Mouse (Mus musculus) urinary bladder, adult 18-20 months (tissue): Measurements from ENCODE around the gene Muc2.

ENCODE experiments used
- DNase-seq, 2 experiments: peaks; one replicate each; pipeline ENCODE4 v3.0.0; 2022; ENCODE audit warnings: low spot score in 2 of 2, mixed read lengths in 2 of 2

Muc2 gene

DNA sequence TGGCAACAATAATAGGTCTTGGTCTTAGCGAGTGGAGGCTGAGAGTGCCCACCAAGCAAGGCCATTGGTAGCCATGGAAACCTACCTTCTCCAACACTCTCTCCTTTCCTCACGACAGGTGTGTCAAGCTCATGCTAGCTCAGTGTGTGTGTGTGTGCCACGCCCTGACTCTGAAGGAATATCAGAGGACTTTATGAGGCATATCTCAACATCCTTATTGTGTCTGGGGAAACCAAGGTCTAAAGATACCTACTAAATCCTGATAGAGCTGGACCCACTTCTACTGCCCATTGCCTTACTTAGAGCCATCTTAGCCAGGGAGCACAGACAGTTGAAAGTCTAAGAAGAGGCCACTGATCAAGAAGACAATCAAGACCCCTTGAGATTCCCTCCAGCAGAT, 80.4 kb downstream of the Muc2 start:
- no peak for DNase-seq

DNA sequence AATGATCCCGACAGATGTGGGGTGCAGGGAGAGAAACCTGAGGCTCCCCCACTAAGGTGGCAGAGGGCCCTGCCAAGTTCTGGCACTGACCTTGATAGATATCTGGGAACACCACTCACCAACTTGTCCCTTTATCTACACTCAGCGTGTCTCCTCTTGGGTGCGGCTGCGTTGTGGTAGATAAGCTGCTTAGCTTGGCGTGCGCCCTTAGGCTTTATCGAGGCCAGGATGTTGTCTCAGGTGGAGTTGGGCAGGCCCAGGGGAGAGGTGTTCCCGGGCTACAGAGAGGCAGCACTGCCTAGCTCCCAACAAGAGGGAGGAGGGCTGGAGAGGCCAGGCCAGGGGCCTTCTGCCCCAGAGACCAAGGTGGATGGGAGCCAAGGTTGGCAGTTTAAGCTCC, 80.8 kb downstream of the Muc2 start:
- no peak for DNase-seq

DNA sequence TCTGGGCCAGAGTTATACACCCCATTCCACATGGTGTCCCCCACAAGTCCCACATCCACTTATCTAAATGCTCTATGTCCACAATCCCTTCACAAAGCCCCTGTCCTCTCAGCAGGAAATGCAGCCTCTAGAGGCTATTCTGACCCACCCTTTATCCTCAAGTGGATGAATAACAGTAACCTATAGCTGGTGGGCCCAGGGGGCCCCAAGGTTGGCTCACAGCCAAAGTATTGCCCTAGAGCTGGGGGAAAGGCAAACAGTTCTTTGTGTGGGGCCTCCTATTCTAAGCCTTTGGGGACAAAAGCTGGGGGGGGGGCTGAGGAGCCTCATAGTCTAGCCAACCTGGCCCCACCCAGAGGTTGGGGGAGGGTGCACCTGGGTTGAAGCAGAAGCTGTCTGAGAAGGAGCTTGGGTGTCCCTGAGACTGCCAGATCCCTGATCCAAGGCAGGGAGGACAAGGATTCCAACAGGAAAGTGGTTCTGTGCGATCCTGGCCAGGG, 82.0 kb downstream of the Muc2 start:
- DNase-seq = no peak

DNA sequence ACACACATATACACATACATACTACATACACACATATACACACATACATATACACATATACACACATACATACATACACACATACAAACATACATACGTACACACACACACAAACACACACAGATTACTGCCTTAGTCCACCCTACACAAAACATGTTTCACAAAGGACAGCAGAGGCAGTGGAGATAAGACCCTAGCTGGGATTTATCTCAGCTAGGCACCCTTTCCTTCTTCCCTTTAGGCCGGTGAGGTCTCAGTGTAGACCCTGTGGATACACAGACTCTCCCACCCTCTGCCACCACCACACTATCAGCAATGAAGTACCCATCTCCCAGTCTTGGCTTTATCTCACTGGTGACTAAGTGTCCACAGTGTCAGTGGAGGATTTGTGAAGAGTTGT, 84.7 kb downstream of the Muc2 start:
- DNase-seq = no peak

DNA sequence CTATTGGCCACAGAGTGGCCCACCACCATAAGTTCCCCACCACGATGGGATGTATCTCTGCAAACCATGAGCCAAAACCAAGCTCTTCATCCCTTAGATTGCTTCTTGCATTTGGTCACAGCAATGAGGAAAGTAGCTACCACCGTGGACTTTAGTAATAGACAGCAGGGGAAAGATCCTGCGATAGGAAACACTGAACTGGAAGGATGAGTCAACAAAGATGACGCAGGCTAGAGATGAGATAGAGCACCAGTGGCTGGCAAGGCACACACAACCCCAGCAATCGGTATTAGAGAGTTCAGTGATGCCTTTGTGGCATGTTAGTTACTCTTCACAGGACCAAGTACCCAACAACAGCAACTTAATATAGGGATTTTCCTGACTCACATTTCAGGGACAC, 86.1 kb downstream of the Muc2 start:
- no peak for DNase-seq

DNA sequence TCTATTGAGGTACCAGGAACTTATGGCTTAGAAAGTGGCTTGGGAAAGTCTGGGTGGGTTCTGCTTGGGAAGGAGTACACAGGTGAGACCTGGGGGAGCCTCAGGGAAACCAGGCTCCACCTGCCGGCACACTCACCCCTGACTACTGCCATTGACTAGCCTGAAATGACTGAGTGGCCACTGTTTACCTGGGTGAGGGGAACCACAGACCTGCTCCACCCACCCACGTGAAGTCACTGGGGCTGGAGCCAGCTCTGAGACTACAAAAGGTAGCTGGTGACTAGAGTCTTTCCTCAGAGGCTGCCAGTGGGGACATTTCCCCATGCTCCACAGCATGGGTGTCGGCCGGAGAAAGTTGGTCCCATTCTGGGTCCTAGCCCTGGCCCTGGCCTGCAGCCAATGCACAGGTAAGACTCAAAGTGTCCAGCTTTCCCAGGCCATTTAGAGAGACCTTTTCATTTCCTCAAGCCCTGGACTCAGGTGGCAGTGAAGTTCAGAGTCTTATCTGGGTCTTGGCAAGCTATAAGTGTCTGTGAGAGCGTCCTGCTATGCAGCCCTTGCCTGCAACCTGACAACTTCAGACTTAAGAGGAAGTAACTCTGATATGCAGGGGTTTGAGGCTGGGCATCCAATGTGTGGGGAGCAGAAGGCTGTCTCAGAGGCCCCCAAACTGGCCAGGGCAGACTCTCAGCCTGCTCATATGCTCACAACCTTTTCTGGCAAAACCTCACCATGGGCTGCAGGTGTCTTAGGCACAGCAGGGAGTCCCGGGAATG, 98.7 kb downstream of the Muc2 start, which contains the start of gene Muc5ac:
Muc5ac (plus strand) TSS at position 296 of the 776 bp plus-strand sequence.
- no peak for DNase-seq

DNA sequence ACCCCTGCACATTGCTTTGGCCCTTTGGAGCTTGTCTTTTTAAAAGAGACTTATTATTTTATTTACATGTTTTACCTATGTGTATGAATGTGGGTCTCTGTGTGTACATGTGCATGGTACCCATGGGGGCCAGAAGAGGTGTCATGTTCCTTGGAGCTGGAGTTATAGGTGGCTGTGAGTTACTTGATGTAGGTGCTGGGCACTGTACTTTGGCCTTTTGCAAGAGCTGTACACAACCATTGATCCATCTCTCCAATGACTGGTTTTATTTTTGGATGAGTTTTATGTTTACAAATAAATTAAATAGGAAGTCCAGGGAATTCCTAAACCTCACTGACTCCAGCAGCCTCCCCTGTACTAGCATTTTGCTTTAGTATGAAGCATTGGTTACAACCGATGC, 104.1 kb downstream of the Muc2 start:
- no peak for DNase-seq

DNA sequence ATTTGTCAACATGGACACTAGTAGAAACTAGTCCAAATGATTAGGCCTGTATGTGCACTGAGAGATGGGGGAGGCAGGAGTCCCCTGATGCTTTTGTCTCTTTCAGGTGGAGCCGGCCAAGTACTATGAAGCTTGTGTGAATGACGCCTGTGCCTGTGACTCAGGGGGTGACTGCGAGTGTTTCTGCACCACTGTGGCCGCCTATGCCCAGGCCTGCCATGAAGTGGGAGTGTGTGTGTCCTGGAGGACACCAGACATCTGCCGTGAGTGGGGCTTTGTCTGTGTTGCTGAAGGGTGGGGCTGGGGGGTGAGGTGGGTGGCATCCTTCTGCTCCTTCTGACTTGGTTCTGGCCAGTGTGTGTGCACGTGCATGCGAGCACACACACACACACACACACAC, 113.1 kb downstream of the Muc2 start:
- DNase-seq = no peak
